Mouse (Mus musculus) megakaryocyte-erythroid progenitor cell, adult 5-6 weeks (primary cell): ENCODE data around the gene Zmat3. TPM values are rescaled to one million over a fixed set of nuclear protein-coding genes. Genes with fewer than 3 reads are reported as not detected.

Experiments
- ATAC-seq: replicated peaks from 2 replicates; pipeline ENCODE4 v1.8.0; 2016; ENCODE audit warnings: mild to moderate bottlenecking, inconsistent platforms; ENCODE audit not compliant: severe bottlenecking, poor library complexity, low FRiP score, low TSS enrichment
- total RNA-seq, 2 experiments: library from RNA; stranded (forward) in 1 of 2; stranded (reverse) in 1 of 2; fragments of 200-1000, 215-1000 nt in 1 of 2; fragments of >200 nt in 1 of 2; fragmentation: Nextera tagmentation in 1 of 2; gene quantifications; 2 replicates each; pipeline ENCODE4 v1.2.3; 2014 to 2017

Gene Zmat3
- total RNA-seq, 2 experiments from 2014 or later: 2.0 to 7.7 TPM

- ATAC-seq: no peak
Observed at GRCm38 (mm10) chr3:32314746-32315145, 51.1 kb downstream of the Zmat3 start.

GRCm38 (mm10) chr3:32304171-32304570 is 61.6 kb downstream of the Zmat3 start:
- no peak for ATAC-seq

GRCm38 (mm10) chr3:32292001-32292400 is 73.8 kb downstream of the Zmat3 start:
- no peak for ATAC-seq

Other genes with a start within 250 kb of the Zmat3 start
- gene Pik3ca, start 31.7 kb upstream of the Zmat3 start, total RNA-seq (2014; fragmentation: Nextera tagmentation): 15.5 and 20.1 TPM in 2 replicates
- gene Pik3ca, start 31.7 kb upstream of the Zmat3 start, total RNA-seq (2017): 26.6 and 28.1 TPM in 2 replicates
- gene Kcnmb3, start 126.2 kb upstream of the Zmat3 start, total RNA-seq (2014; fragmentation: Nextera tagmentation): not detected in 2 replicates
- gene Kcnmb3, start 126.2 kb upstream of the Zmat3 start, total RNA-seq (2017): not detected in 2 replicates
- 90.2 and 120 TPM in 2 replicates for gene Zfp639, start 144.2 kb upstream of the Zmat3 start, total RNA-seq (2014; fragmentation: Nextera tagmentation)
- 76.0 and 95.7 TPM in 2 replicates for gene Zfp639, start 144.2 kb upstream of the Zmat3 start, total RNA-seq (2017)
- 35.6 and 84.0 TPM in 2 replicates for gene Mfn1, start 163.5 kb upstream of the Zmat3 start, total RNA-seq (2014; fragmentation: Nextera tagmentation)
- 55.0 and 79.6 TPM in 2 replicates for gene Mfn1, start 163.5 kb upstream of the Zmat3 start, total RNA-seq (2017)